Mouse (Mus musculus): ENCODE data around the gene Jchain.

DNA sequence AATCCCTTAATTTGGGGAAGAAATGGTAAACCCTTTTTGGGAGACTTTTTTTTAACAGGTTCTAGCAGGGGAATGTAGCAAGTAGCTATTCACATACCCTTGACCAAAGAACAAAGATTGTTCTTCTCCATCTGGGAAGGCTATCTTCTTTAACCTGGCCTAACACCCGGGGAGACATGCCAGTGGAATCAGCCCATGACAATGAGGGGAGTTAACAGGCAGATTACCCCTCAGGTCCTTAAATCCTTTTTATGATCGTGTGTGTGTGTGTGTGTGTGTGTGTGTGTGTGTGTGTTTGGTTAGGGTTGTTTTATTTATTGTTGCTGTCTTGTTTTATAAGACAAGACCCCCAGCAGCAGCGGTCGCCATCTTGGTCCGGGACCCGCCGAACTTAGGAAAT, 17.8 kb upstream of the Jchain start:
- no peak for TF ChIP-seq CTCF (IDR thresholded peaks at IDR 0.05; ENCODE audit: borderline replicate concordance, control insufficient read depth, extremely low read depth, insufficient read depth, low read length, poor library complexity)
- no peak for TF ChIP-seq POLR2A (IDR thresholded peaks at IDR 0.05; ENCODE audit: control insufficient read depth, extremely low read depth, insufficient read depth, low read length, poor library complexity)

Measured in thymus, adult 2 months (tissue).